In genomic region chr2:84797833-84798492, GRCm38 (mm10) we compare ENCODE assay signal across 8 mouse cellular contexts. TPM values are rescaled to one million over a fixed set of nuclear protein-coding genes. Genes with fewer than 3 reads are reported as not detected.
DNase-seq lines count a peak whose midpoint lies in the region; ATAC-seq lines count a peak whose summit lies in the region.

No protein-coding gene starts in this region.

- DNase-seq in urinary bladder, adult 18-20 months (ENCODE audit: low spot score in 2 of 2), result peak; percentile 52 to 67
- no peak for DNase-seq in urinary bladder, postnatal 10 days (ENCODE audit: low spot score)
- DNase-seq in embryonic facial prominence, embryonic 10.5 days (ENCODE audit: low spot score), result peak; percentile 83
- DNase-seq in heart, adult 11 months, result peak; percentile 96
- DNase-seq in kidney, adult 11 months, result peak; percentile 63
- peak; percentile 83 for DNase-seq in left cerebral cortex, postnatal 4 days
- peak; percentile 99 for DNase-seq in midbrain, embryonic 11.5 days (ENCODE audit: low spot score, missing footprints)
- peak; percentile 72 for DNase-seq in skeletal muscle tissue, adult 2 months (ENCODE audit: low read depth, low spot score)

- H3K27ac ChIP-seq in embryonic facial prominence, embryonic 10.5 days (replicated peaks), result peak overlapping the region; percentile 78
- peak overlapping the region; percentile 32; the same call in 1 of the 2 replicates for H3K27ac ChIP-seq in midbrain, embryonic 11.5 days (ENCODE audit: low read depth, low read length)

- H3K4me1 ChIP-seq in embryonic facial prominence, embryonic 10.5 days, result peaks cover 17% of the 10 kb centered on the region
- H3K4me1 ChIP-seq in midbrain, embryonic 11.5 days (ENCODE audit: control insufficient read depth, insufficient read depth, low read length), result peaks cover 2% of the 10 kb centered on the region; the same call in 1 of the 2 replicates

- H3K36me3 ChIP-seq in embryonic facial prominence, embryonic 10.5 days (replicated peaks), result no peaks in the 10 kb centered on the region
- no peaks in the 10 kb centered on the region for H3K36me3 ChIP-seq in midbrain, embryonic 11.5 days (ENCODE audit: control insufficient read depth, insufficient read depth, low read length)

- peaks cover 12% of the 10 kb centered on the region; the same call in 1 of the 2 replicates for H3K9me3 ChIP-seq in embryonic facial prominence, embryonic 10.5 days
- H3K9me3 ChIP-seq in midbrain, embryonic 11.5 days (ENCODE audit: control insufficient read depth, low read length), result no peaks in the 10 kb centered on the region

- H3K9ac ChIP-seq in midbrain, embryonic 11.5 days (ENCODE audit: low read length), result peak overlapping the region; percentile 62

- ATAC-seq in midbrain, embryonic 11.5 days (ENCODE audit: low FRiP score), result peak; percentile 79

- intact Hi-C loops in left cerebral cortex, postnatal 4 days (cut with DNase I), result loop anchor here (5.0 kb wide), 2 partner anchors 56 to 71 kb away; partner anchors contain the start of genes Clp1 and Gm19426

- H3K27me3 ChIP-seq in embryonic facial prominence, embryonic 10.5 days (replicated peaks; ENCODE audit: low read depth, poor library complexity, severe bottlenecking), result no peaks in the 10 kb centered on the region
- H3K27me3 ChIP-seq in midbrain, embryonic 11.5 days (ENCODE audit: control insufficient read depth, insufficient read depth, low read length), result no peaks in the 10 kb centered on the region

- WGBS in embryonic facial prominence, embryonic 10.5 days, result 12% methylated on average over 13 of the region's 13 CpGs
- 9% methylated on average over 13 of the region's 13 CpGs for WGBS in midbrain, embryonic 11.5 days

- peak overlapping the region; percentile 73 for H3K4me3 ChIP-seq in embryonic facial prominence, embryonic 10.5 days
- H3K4me3 ChIP-seq in midbrain, embryonic 11.5 days (ENCODE audit: low read depth, low read length), result peak overlapping the region; percentile 48

- H3K4me2 ChIP-seq in midbrain, embryonic 11.5 days, result peak overlapping the region; percentile 76

RNA-seq across cellular contexts. Expression of gene Ube2l6, which starts 0.7 kb away (rescaled TPM):
- polyA plus RNA-seq in embryonic facial prominence, embryonic 10.5 days (2016; fragmentation: Nextera tagmentation; extraction: Ambion mirVana), result 22.7 and 25.8 TPM in 2 replicates
- 1 to 10 TPM; 5.3 to 5.7 TPM for total RNA-seq in left cerebral cortex, postnatal 4 days (2021)
- polyA plus RNA-seq in midbrain, embryonic 11.5 days (2014; fragmentation: Nextera tagmentation; extraction: Ambion mirVana), result 39.4 and 39.5 TPM in 2 replicates

RNA-seq across cellular contexts. Expression of gene Serping1, which starts 22.7 kb away (rescaled TPM):
- 16.6 and 18.7 TPM in 2 replicates for polyA plus RNA-seq in embryonic facial prominence, embryonic 10.5 days (2016; fragmentation: Nextera tagmentation; extraction: Ambion mirVana)
- total RNA-seq in left cerebral cortex, postnatal 4 days (2021), result 1 to 10 TPM; 5.6 to 6.2 TPM
- 37.0 and 39.2 TPM in 2 replicates for polyA plus RNA-seq in midbrain, embryonic 11.5 days (2014; fragmentation: Nextera tagmentation; extraction: Ambion mirVana)

RNA-seq across cellular contexts. Expression of gene Smtnl1, which starts 24.5 kb away (rescaled TPM):
- polyA plus RNA-seq in embryonic facial prominence, embryonic 10.5 days (2016; fragmentation: Nextera tagmentation; extraction: Ambion mirVana), result 0.21 and 0.27 TPM in 2 replicates
- not detected for total RNA-seq in left cerebral cortex, postnatal 4 days (2021)
- polyA plus RNA-seq in midbrain, embryonic 11.5 days (2014; fragmentation: Nextera tagmentation; extraction: Ambion mirVana), result 0.15 TPM in 1 of 2 replicates, not detected in the other

RNA-seq across cellular contexts. Expression of gene Timm10, which starts 28.8 kb away (rescaled TPM):
- polyA plus RNA-seq in embryonic facial prominence, embryonic 10.5 days (2016; fragmentation: Nextera tagmentation; extraction: Ambion mirVana), result 64.9 and 65.8 TPM in 2 replicates
- 10 to 100 TPM; 55.5 to 60.4 TPM for total RNA-seq in left cerebral cortex, postnatal 4 days (2021)
- 38.1 and 43.1 TPM in 2 replicates for polyA plus RNA-seq in midbrain, embryonic 11.5 days (2014; fragmentation: Nextera tagmentation; extraction: Ambion mirVana)

RNA-seq across cellular contexts. Expression of gene Slc43a1, which starts 40.7 kb away (rescaled TPM):
- 30.4 and 35.4 TPM in 2 replicates for polyA plus RNA-seq in embryonic facial prominence, embryonic 10.5 days (2016; fragmentation: Nextera tagmentation; extraction: Ambion mirVana)
- total RNA-seq in left cerebral cortex, postnatal 4 days (2021), result 1 to 10 TPM in 1 of 2 experiments, under 1 TPM in 1; 0.46 to 1.3 TPM
- 16.3 and 18.6 TPM in 2 replicates for polyA plus RNA-seq in midbrain, embryonic 11.5 days (2014; fragmentation: Nextera tagmentation; extraction: Ambion mirVana)
